Comparison of ENCODE assay signal across 22 mouse cellular contexts in the genomic region with DNA sequence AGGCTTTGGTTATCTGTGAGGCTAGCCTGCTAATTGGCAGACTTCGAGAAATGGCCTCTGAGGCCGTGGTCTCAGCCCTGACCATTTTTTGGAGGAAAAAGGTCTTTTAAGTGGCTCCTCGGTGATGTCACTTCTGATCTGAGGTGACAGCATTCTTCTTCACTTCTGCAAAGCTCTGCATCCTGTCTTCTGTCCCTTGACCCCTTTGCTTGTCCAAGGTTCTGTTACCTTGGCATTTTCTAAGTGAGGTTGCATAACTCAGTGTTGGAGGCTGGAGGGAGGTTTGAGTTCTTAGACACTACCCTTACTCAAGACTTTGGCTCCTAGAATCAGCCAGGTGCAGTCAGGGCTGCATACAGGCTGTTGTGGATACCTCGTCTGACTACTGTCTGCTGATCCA.
DNase-seq lines count a peak whose midpoint lies in the region; ATAC-seq and TF ChIP-seq lines count a peak whose summit lies in the region.
"Had no signal": no experiment of that assay in that cellular context is flagged by ENCODE, and none has a peak within 500 bp of the region (broad histone marks: within the 10 kb centered on the region; RNA-seq: fewer than 3 reads in every experiment).

No protein-coding gene starts in this region.

- peak; percentile 28 for DNase-seq in kidney, adult 2 months
- no peak for DNase-seq in kidney, adult 18-20 months
- DNase-seq in spleen, adult 2 months (ENCODE audit: low read depth in 1 of 2, low spot score in 2 of 2): no peak
- DNase-seq in spleen, postnatal 14 days (ENCODE audit: low spot score in 2 of 2): no peak
- peak; percentile 15 for DNase-seq in splenic B cell, adult 2 months (ENCODE audit: low read depth, low spot score)
- DNase-seq in cerebellum, adult 2 months: no peak
- DNase-seq: cerebellum, adult 9-10 months; gastrocnemius, postnatal 10 days; kidney, adult 11 months; kidney, postnatal 36 days; lung, adult 2 months; lung, postnatal 10 days; right cerebral cortex, postnatal 25 days had no signal

- peak; percentile 27; the same call in 1 of the 2 replicates for ATAC-seq in granulocyte monocyte progenitor cell, adult 5-6 weeks (replicated peaks; ENCODE audit: poor library complexity, severe bottlenecking)
- ATAC-seq in intestine, postnatal 0 days: no peak
- ATAC-seq: midbrain, embryonic 16.5 days had no signal

- TF ChIP-seq CTCF in kidney, adult 2 months (conservative IDR thresholded peaks at IDR 0.05; ENCODE audit: insufficient read depth, insufficient read length, low read depth, low read length): no peak
- no peak for TF ChIP-seq CTCF in spleen, adult 2 months (IDR thresholded peaks at IDR 0.05; ENCODE audit: extremely low read depth, insufficient read depth, insufficient read length, insufficient replicate concordance)
- TF ChIP-seq CTCF in cerebellum, adult 2 months (IDR thresholded peaks at IDR 0.05; ENCODE audit: borderline replicate concordance, insufficient read depth, low read depth, low read length): no peak
- no peak for TF ChIP-seq CTCF in intestine, postnatal 0 days (IDR thresholded peaks at IDR 0.05; ENCODE audit: low read depth)

- H3K9ac ChIP-seq in intestine, postnatal 0 days (ENCODE audit: low read depth, low read length): no peak overlapping the region
- H3K9ac ChIP-seq: forebrain, embryonic 12.5 days; hindbrain, embryonic 14.5 days; limb, embryonic 15.5 days had no signal

- H3K9me3 ChIP-seq in intestine, postnatal 0 days (ENCODE audit: control insufficient read depth): no peaks in the 10 kb centered on the region
- H3K9me3 ChIP-seq: forebrain, embryonic 12.5 days; limb, embryonic 10.5 days; limb, embryonic 15.5 days had no signal

- no peak for TF ChIP-seq POLR2A in kidney, adult 2 months (IDR thresholded peaks at IDR 0.05; ENCODE audit: low read depth, low read length)
- no peak for TF ChIP-seq POLR2A in spleen, adult 2 months (IDR thresholded peaks at IDR 0.05; ENCODE audit: low read depth, low read length)
- no peak for TF ChIP-seq POLR2A in cerebellum, adult 2 months (IDR thresholded peaks at IDR 0.05; ENCODE audit: borderline replicate concordance, insufficient read depth, low read length)

- H3K27me3 ChIP-seq in kidney, adult 2 months (replicated peaks; ENCODE audit: control insufficient read depth, insufficient read depth, low read length): no peaks in the 10 kb centered on the region
- no peaks in the 10 kb centered on the region for H3K27me3 ChIP-seq in spleen, adult 2 months (ENCODE audit: control insufficient read depth, insufficient read depth, low read length)
- H3K27me3 ChIP-seq in splenic B cell, adult 2 months (ENCODE audit: control insufficient read depth, insufficient read depth, low read length, poor library complexity, severe bottlenecking): no peaks in the 10 kb centered on the region
- no peaks in the 10 kb centered on the region for H3K27me3 ChIP-seq in cerebellum, adult 2 months (ENCODE audit: control insufficient read depth, insufficient read depth, low read length)
- H3K27me3 ChIP-seq in intestine, postnatal 0 days (replicated peaks; ENCODE audit: control insufficient read depth, insufficient read depth, low read length): no peaks in the 10 kb centered on the region
- H3K27me3 ChIP-seq: forebrain, embryonic 12.5 days; limb, embryonic 15.5 days had no signal

- 82% methylated on average over 4 of the region's 4 CpGs for WGBS in kidney, adult 2 months
- 69% methylated on average over 4 of the region's 4 CpGs for WGBS in spleen, adult 2 months
- 91% methylated on average over 4 of the region's 4 CpGs for WGBS in cerebellum, adult 2 months
- WGBS in intestine, postnatal 0 days: 83% methylated on average over 4 of the region's 4 CpGs

- H3K27ac ChIP-seq in kidney, adult 2 months (ENCODE audit: insufficient read depth, low read depth, low read length): no peak overlapping the region
- 0 out of 2 replicates have a peak overlapping the region, but pooled peaks have one; percentile 16 for H3K27ac ChIP-seq in spleen, adult 2 months (ENCODE audit: insufficient read depth, low read length)
- no peak overlapping the region for H3K27ac ChIP-seq in cerebellum, adult 2 months (ENCODE audit: insufficient read depth, low read length)
- no peak overlapping the region for H3K27ac ChIP-seq in intestine, postnatal 0 days (ENCODE audit: low read depth, low read length)
- H3K27ac ChIP-seq: forebrain, embryonic 12.5 days; hindbrain, embryonic 14.5 days; limb, embryonic 10.5 days; limb, embryonic 15.5 days had no signal

- H3K4me3 ChIP-seq in kidney, adult 2 months (ENCODE audit: insufficient read depth, low read depth, low read length): no peak overlapping the region
- no peak overlapping the region for H3K4me3 ChIP-seq in spleen, adult 2 months (ENCODE audit: extremely low read depth, insufficient read depth, insufficient read length)
- H3K4me3 ChIP-seq in cerebellum, adult 2 months (replicated peaks; ENCODE audit: insufficient read depth, low read depth, low read length): no peak overlapping the region
- H3K4me3 ChIP-seq in intestine, postnatal 0 days (ENCODE audit: low read depth, low read length): no peak overlapping the region
- H3K4me3 ChIP-seq: erythroblast, embryonic 14.5 days; forebrain, embryonic 12.5 days; limb, embryonic 10.5 days; limb, embryonic 15.5 days had no signal

- H3K4me1 ChIP-seq in kidney, adult 2 months (ENCODE audit: control insufficient read depth, insufficient read depth, low read length): 0 out of 2 replicates have a peak, but pooled peaks cover 2% of the 10 kb centered on the region
- peaks cover 17% of the 10 kb centered on the region for H3K4me1 ChIP-seq in spleen, adult 2 months (ENCODE audit: control insufficient read depth, insufficient read depth, insufficient read length)
- no peaks in the 10 kb centered on the region for H3K4me1 ChIP-seq in cerebellum, adult 2 months (ENCODE audit: control insufficient read depth, insufficient read depth, low read length)
- no peaks in the 10 kb centered on the region for H3K4me1 ChIP-seq in intestine, postnatal 0 days (replicated peaks; ENCODE audit: control insufficient read depth, insufficient read depth, low read length)
- H3K4me1 ChIP-seq: forebrain, embryonic 12.5 days; limb, embryonic 10.5 days; limb, embryonic 15.5 days had no signal

- H3K4me2 ChIP-seq in intestine, postnatal 0 days (replicated peaks; ENCODE audit: low read depth): no peak overlapping the region
- H3K4me2 ChIP-seq: forebrain, embryonic 12.5 days; hindbrain, embryonic 14.5 days; limb, embryonic 15.5 days; midbrain, embryonic 11.5 days had no signal

- H3K36me3 ChIP-seq in kidney, adult 2 months (ENCODE audit: control insufficient read depth, insufficient read depth, low read length): no peaks in the 10 kb centered on the region
- H3K36me3 ChIP-seq in spleen, adult 2 months (ENCODE audit: control insufficient read depth, insufficient read depth, low read length): no peaks in the 10 kb centered on the region
- no peaks in the 10 kb centered on the region for H3K36me3 ChIP-seq in splenic B cell, adult 2 months (ENCODE audit: control insufficient read depth, insufficient read depth, low read length, poor library complexity, severe bottlenecking)
- no peaks in the 10 kb centered on the region for H3K36me3 ChIP-seq in intestine, postnatal 0 days (ENCODE audit: control insufficient read depth, insufficient read depth)
- H3K36me3 ChIP-seq: forebrain, embryonic 12.5 days; limb, embryonic 10.5 days; limb, embryonic 15.5 days had no signal

Comparison
In these comparisons a context has a peak if more than half of its experiments do, and no peak if none do; other contexts are left out.
1. DNase-seq: peak in kidney, adult 2 months (single experiment) and splenic B cell, adult 2 months (single experiment); none in kidney, adult 18-20 months (single experiment), spleen, adult 2 months (0 of 2), spleen, postnatal 14 days (0 of 2) and cerebellum, adult 2 months (0 of 2).